Mouse (Mus musculus) layer of hippocampus, adult 9-11 months (tissue): ENCODE data around the gene Mre11a.
"Not testable (repeated sequence)": the region's sequence is repeated elsewhere in the genome, so short reads cannot be mapped to it uniquely, and the experiment has no call there.

Experiments used
- DNase-seq: peaks from one replicate; pipeline ENCODE4 v3.0.0; 2022

Mre11a gene

DNA sequence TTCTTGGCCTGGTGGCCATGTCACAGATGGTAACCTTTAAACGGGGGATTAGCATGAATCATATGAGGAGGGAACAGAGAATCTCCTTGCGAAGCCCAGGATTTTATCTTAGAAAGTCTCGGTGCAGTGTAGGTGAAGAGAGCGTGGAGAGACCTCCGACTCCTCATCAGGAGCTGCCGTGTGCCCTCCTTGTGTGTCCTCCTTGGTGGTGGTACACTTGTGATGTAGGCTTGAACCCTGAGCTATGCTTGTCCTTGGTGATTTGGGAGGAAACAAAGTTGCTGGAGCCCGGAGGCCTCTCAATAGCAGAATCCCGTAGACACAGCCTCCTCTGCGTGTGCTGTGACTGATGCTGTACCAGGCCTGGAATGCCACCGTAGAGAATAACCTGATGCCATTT, 86.3 kb downstream of the Mre11a start:
- DNase-seq = no peak

GRCm38 (mm10) chr9:14871536-14871935, 87.1 kb downstream of the Mre11a start:
- no peak for DNase-seq

DNA sequence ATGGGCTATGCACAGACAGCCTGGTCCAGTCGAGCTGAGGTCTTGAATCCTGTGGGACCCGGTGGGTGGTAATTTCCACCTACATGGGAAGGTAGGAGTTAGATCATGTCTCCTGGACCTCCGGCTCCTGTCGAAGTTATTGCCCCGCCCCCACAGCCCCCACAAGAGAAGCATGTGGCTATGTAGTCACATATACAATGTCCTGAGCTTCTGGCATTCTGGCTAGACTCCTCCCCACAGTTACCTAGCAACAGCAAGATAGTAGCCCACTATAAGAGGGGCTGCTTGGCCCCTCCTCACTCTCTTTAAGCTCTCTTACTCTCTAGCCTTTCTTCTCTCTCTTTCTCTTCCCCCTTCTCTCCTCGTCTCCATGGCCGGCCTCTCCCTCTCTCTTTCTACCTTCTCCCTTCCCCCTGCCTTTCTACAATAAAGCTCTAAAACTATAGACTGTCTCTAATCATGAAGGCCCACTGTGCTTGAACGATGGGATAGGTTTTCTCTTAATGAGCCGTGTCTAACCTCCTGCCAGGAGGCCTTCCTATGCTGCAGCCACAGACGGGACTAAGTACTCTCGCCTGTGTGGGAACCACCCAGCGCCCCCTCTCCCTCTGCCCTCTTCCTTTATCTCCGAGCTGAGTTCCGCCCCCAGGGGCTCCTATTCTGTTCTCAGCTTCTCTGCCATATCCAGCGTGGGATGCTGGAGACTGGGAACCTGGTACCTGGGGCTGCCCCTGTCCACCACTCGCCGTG, 87.9 kb downstream of the Mre11a start:
- no peak for DNase-seq

DNA sequence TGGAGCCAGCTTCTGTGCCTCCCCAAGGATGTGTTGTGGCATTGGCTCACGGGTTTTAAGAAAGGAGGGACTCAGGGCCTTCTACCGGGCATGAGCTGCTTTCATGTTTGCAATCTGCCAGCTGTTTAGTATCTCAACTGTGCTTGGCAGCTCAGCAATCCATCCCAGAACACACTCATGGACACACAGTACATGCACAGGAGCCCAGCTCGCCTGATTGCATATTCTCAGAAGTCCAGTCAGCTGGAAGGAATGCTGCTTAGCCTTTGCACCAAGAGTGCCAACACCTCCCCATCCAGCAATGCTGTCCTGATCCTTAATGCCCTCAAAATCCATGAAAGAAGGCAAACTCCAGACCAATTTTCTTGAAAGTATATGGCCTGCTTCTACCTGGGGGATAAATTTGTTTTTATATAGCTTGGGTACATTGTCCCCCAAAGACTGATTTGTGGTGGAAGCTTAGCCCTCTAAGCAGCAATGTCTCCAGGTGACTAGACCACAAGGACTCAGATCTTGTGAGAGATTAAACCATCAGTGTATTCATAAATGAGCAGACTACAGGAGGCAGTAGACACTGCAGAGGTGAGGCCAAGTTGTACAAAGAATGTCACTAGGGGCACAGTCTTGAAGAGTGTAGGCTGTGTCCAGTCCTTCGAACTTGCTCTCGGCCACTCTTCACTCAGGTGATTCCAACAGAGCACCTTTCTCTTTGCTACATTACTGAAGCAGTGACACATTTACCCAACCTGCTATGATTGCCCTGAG, 91.5 kb downstream of the Mre11a start:
- no peak for DNase-seq

GRCm38 (mm10) chr9:14876566-14876965, 92.1 kb downstream of the Mre11a start:
- DNase-seq = not testable (repeated sequence)

GRCm38 (mm10) chr9:14884641-14885040, 100.2 kb downstream of the Mre11a start:
- no peak for DNase-seq

- DNase-seq = no peak
These were observed 100.7 kb downstream of the Mre11a start for GRCm38 (mm10) chr9:14885151-14885550.

DNA sequence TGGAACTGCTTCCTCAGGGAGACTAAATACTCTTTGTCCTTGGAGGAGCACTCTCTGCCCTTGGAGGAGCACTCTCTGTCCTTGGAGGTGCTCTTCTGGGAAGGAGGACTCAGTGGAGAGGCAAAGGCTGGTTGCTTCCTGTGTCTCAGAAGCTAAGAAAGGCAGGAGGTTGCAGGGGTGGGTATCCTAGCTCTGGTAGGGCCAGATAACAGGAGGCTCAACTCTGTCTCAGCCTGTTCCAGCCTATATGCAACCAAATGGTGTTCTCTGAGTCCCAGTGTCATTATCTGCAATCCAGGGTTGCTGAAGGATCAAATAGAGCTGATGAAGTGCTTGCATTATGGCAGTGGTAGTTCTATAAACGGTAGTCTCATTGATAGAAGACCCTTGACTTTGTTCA, 101.5 kb downstream of the Mre11a start:
- no peak for DNase-seq
